Mouse (Mus musculus) cerebellum, postnatal 25 days (tissue): ENCODE measurements around the gene Tmem115.

Experiments used
- DNase-seq, 2 experiments: peaks; one replicate each; pipeline ENCODE4 v3.0.0; 2021; ENCODE audit warnings: mixed read lengths in 2 of 2

The Tmem115 gene

GRCm38 (mm10) chr9:107533791-107534407 lies at the start of gene Tmem115:
TSS of gene Tmem115 (plus strand) at chr9:107533945.
- DNase-seq = peak; percentile 90 to 93

GRCm38 (mm10) chr9:107484302-107484701 lies 49.4 kb upstream of the Tmem115 start:
- DNase-seq = peak; percentile 87 to 93

GRCm38 (mm10) chr9:107484766-107485165 lies 49.0 kb upstream of the Tmem115 start:
- DNase-seq = no peak

- no peak for DNase-seq
These were observed 47.7 kb upstream of the Tmem115 start for GRCm38 (mm10) chr9:107486086-107486485.

- no peak for DNase-seq
These were observed 47.1 kb upstream of the Tmem115 start for GRCm38 (mm10) chr9:107486507-107487225.

- no peak for DNase-seq
These were observed 43.6 kb upstream of the Tmem115 start for GRCm38 (mm10) chr9:107490146-107490545.

GRCm38 (mm10) chr9:107490625-107491024 lies 43.1 kb upstream of the Tmem115 start:
- DNase-seq = no peak

- no peak for DNase-seq
These were observed 40.2 kb upstream of the Tmem115 start for GRCm38 (mm10) chr9:107493511-107493910.

GRCm38 (mm10) chr9:107494238-107494637 lies 39.5 kb upstream of the Tmem115 start:
- no peak for DNase-seq

- DNase-seq = no peak
These were observed 37.4 kb upstream of the Tmem115 start for GRCm38 (mm10) chr9:107496359-107496758.

- DNase-seq = no peak
These were observed 32.9 kb upstream of the Tmem115 start for GRCm38 (mm10) chr9:107500708-107501286.

GRCm38 (mm10) chr9:107502131-107502846 lies 31.5 kb upstream of the Tmem115 start:
- peak; percentile 82 to 83 for DNase-seq

- peak; percentile 54 to 67 for DNase-seq
These were observed 28.8 kb upstream of the Tmem115 start for GRCm38 (mm10) chr9:107504662-107505537.

GRCm38 (mm10) chr9:107508266-107508665 lies 25.5 kb upstream of the Tmem115 start:
- peak in 1 of 2 experiments; percentile 19 for DNase-seq

- DNase-seq = peak in 1 of 2 experiments; percentile 21
These were observed 23.2 kb upstream of the Tmem115 start for GRCm38 (mm10) chr9:107510384-107511100.

- no peak for DNase-seq
These were observed 22.3 kb upstream of the Tmem115 start for GRCm38 (mm10) chr9:107511436-107511835.

GRCm38 (mm10) chr9:107512326-107512725 lies 21.4 kb upstream of the Tmem115 start:
- DNase-seq = no peak

- peak; percentile 96 for DNase-seq
These were observed 19.3 kb upstream of the Tmem115 start for GRCm38 (mm10) chr9:107514303-107514955.

- no peak for DNase-seq
These were observed 13.4 kb upstream of the Tmem115 start for GRCm38 (mm10) chr9:107520331-107520730.

GRCm38 (mm10) chr9:107521190-107521589 lies 12.6 kb upstream of the Tmem115 start:
- DNase-seq = no peak
